Mouse (Mus musculus) colon, adult 2 months (tissue): ENCODE data around the gene Tvp23b. TPM values are rescaled to one million over a fixed set of nuclear protein-coding genes. Genes with fewer than 3 reads are reported as not detected.

Experiments used
- polyA plus RNA-seq: library from polyadenylated mRNA; depleted of rRNA; stranded (reverse); fragments of >200 nt; gene quantifications from 2 replicates; pipeline ENCODE4 v1.2.3, GENCODE M21; 2012; rRNA removed

Gene Tvp23b
- polyA plus RNA-seq = 15.7 and 16.6 TPM in 2 replicates

DNA sequence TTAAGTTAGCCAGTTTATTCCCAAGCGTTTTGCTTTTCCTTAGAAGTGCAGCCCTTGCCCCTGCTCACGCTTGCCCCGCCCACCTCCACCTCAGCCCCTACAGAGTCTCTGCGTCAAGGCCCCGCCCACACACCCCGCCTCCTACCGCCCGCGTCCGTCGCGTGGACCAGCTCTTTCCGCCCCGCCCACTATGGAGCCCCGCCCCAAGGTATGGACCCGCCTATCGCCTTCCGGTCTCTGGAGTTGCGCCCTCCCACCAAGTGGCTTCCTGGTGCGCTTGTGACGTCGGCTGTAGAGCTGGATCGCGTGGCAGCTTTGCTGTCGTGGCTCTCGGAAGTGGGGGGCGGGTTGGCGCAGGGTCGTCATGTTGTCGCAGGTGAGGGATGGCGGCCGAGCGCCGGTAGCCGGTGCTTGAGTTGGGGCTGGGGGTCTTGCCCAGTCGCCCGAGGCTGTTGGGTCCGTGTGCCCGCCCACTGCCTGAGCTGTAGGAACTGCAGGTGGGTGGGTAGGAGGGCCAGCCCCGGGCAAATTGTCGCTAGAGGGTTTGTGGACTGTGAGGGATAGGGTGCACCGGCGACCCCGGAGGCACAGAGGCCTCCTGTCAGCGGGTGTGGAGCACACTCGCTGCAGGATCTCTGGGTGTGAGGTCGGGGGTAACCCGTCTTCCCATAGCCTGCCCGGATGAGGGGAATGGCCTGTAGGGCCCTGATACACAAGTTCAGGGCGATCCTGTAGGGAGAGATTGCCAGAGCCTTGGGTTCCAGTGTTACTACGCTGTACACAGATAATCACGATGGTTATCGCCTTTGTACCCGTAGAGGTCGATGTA lies at the start of gene Tvp23b:
Gene Tvp23b, plus strand, starts transcription at position 236 of the 829 bp plus-strand sequence.

DNA sequence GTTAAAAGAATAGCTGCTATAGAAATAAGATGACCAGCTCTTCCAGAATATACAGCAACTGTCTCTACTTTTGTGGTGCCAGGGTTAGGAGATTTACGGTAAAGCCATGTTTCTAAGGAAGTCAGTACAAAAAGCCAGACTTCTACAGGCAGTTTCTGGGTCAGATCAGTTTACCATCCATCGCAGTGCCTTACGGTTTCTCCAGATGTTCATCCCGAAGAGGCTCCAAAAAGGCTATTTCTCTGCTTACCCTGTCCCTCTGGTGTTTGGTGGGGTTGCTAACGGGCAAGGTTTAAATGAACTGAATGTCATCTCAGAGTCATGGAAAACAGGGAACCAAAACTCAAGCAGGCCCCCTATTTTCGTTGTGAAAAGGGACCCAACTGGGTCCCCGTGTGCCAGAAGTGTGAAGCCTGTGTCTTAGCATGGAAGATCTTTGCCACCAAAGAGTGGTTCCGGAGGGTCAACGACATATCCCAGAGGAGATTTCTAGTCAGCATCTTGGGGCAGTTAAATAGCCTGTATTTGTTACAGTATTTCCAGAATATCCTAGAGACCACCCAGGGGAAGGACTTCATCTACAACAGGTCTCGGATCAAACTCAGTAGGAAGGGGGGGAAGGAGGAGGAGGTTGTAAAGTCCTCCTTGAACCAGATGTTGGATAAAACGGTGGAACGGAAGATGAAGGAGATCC lies 32.1 kb upstream of the Tvp23b start, which contains the start of gene Fbxw10:
Gene Fbxw10, plus strand, starts transcription at position 109 of the 694 bp plus-strand sequence.

DNA sequence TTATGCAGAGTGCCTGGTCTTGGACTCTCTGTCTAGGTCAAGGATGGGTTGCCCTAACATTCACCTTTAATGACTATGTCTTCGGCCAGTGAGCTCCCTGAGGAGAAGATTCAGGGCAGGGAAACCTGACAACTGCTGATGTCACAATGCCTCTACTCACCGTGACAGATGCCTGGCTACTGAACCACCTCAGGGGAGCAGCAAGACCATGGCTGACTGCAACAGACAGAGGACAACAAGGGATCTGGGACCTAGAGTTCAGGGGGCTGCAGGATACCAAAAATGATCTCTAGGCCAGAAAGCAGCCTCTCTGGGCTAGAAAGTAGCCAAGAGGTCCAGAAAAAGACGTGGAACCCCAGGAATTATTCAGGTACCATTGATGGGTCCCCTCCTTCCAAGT lies 71.8 kb downstream of the Tvp23b start, which contains the start of gene Cdrt4:
Gene Cdrt4, plus strand, starts transcription at position 182 of the 400 bp plus-strand sequence.

Other genes starting within 250 kb of the Tvp23b start
- gene Lrrc75a, start 230.9 kb upstream of the Tvp23b start, polyA plus RNA-seq = 79.2 and 88.3 TPM in 2 replicates
- 56.6 and 56.8 TPM in 2 replicates for gene Mmgt2, start 230.8 kb upstream of the Tvp23b start, polyA plus RNA-seq
- 1.1 TPM in 2 replicates for gene Zfp287, start 147.6 kb upstream of the Tvp23b start, polyA plus RNA-seq
- not detected in 2 replicates for gene Gm10428, start 126.4 kb upstream of the Tvp23b start, polyA plus RNA-seq
- gene Zfp286, start 90.0 kb upstream of the Tvp23b start, polyA plus RNA-seq = 0.42 and 0.62 TPM in 2 replicates
- 32.8 and 44.0 TPM in 2 replicates for gene Trim16, start 59.2 kb upstream of the Tvp23b start, polyA plus RNA-seq
- 0.50 and 1.4 TPM in 2 replicates for gene Fbxw10, start 32.4 kb upstream of the Tvp23b start, polyA plus RNA-seq
- gene Cdrt4, start 71.7 kb downstream of the Tvp23b start, polyA plus RNA-seq = not detected in 2 replicates
- not detected in 2 replicates for gene Tekt3, start 182.2 kb downstream of the Tvp23b start, polyA plus RNA-seq
- 369 and 397 TPM in 2 replicates for gene Pmp22, start 249.5 kb downstream of the Tvp23b start, polyA plus RNA-seq